Mouse (Mus musculus): ENCODE data around the gene Lzic. TPM values are rescaled to one million over a fixed set of nuclear protein-coding genes. Genes with fewer than 3 reads are reported as not detected.

Lzic gene
- polyA plus RNA-seq, 1 experiment from 2014 or later, result 62.8 TPM

DNA sequence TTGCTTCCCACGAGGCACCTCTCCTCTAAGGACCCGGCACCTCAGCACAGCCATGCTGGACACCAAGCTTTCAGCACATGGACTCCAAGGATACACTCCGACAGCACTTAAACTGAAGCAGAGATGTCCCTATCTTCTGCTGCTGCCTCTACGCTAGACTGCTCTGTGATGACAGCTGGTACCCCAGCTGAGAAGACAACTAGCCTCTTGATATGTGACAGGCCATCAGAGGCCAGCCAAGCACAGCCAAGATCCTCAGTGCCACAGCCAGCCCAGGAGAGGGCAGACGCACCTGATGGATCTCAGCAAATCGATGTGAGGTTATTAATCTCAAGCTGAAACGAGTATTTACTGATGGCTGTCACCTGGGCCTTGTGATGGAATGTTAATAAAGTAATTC lies 9.9 kb upstream of the Lzic start:
- no peak for DNase-seq (ENCODE audit: low spot score)

- no peak for DNase-seq (ENCODE audit: low spot score)
These were observed 8.0 kb upstream of the Lzic start, which contains the start of gene Tmem274 for GRCm38 (mm10) chr4:149477078-149477477. Tmem274 (plus strand) TSS chr4:149477378.

GRCm38 (mm10) chr4:149484566-149484965 lies 463 bp upstream of the Lzic start:
- DNase-seq (ENCODE audit: low spot score), result no peak

DNA sequence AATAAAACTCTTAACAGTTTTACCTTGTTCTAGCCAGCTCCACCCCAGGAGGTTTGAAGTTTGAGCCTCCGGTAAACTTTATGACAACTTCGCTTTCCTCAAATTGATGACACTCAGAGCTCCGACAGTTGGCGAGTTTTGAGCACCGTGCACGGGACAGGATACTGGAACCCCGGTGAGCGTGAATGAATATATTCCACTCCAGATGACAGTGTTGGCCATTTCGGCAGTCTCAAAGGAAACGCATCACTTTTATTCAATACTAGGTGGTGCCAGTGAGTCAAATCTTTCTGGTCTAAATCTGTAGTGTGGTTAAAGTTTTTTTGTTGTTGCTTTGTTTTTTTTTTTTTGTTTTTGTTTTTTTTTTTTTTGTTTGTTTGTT lies 787 bp downstream of the Lzic start:
- DNase-seq (ENCODE audit: low spot score), result peak; percentile 61

DNA sequence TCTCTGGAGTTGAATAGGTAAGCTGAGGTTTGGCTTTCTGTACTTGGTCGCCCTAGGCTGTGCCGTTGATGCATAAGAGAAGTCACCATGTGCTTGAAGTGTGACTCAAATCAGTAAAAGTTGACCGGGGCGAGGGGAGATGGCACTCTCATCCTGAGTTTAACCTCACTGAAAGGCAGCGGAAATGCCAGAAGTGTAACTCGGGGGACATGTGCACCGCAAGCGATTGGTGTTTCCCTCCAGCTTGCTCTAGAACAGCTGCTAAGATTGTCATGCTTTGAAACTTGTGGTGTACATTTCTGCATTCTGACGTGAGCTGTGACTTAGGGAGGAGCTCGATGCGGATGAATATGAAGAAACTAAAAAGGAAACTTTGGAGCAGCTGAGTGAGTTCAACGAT lies 2.7 kb downstream of the Lzic start:
- DNase-seq (ENCODE audit: low spot score), result no peak

DNA sequence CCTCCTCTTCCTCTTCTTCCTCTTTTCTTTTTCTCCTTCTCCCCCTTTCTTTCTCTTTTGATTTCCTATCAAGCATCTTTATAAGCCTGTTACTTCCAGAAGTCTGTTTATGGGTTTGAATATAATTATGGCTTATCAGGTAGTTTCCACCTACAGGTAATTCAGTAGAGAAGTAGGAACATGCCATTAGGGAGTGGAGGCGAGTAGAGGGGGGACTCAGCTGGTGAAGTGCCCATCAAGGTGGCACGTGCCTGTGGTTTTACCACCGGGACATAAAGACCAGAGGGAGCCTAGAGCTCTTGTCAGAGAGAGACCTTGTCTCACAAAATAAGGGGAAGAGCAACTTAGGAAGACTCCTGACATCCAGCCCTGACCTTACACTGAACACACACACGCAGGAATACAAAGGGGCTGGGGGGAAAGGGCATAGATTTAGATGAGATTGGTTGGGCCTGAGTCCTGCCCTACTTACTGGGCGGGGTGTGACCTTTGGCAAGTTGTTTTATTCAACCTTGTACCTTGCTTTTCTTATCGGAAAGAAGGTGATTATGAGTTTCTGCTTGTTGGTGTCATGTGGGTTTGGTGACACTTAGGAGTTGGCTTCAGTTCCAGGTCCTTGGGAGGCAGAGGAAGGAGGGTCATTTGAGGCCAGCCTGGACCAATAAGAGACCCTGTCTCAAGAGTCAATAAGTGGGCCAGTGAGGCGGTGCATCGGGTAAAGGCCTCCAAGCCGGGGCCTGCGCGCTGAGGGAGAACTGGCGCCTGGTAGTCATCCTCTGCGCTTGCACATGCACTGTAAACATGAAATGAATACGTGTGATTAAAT lies 4.6 kb downstream of the Lzic start:
- no peak for DNase-seq (ENCODE audit: low spot score)

- DNase-seq (ENCODE audit: low spot score), result no peak
These were observed 6.1 kb downstream of the Lzic start for GRCm38 (mm10) chr4:149491151-149491550.

DNA sequence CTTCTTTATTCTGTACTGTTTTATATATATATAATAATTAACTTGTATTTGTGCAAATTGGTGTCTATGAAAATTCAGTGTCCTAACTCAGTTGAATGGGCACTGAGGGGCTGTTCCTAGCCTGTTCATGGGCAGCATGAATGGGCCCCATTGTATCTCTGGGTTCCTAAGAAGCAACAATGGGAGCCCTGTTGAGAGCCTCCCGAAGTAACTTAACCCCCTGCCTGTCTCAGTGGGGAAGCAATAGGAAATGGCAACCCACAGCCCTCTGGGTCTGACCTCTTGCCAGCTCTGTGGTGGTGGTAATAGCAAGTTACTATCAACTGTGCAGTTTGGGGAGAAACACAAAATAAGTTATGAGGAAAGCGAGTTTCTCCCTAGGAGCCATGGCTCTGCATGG lies 11.6 kb downstream of the Lzic start:
- no peak for DNase-seq (ENCODE audit: low spot score)

DNA sequence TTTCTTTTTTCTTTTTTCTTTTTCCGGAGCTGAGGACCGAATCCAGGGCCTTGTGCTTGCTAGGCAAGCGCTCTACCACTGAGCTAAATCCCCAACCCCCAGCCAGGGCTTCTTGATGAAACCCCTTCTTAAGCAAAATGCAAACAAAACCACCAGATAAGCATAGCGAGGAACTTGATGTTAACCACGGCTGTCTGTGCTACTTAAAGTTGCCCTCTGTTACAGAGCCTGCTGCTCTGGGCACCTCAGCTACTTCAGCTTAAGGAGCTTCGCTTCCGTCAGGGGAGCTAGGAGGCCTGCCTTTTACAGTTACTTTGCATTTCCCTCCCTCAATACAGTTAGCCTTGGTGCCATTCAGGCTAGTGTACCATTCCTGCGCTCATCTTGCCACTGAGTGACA lies 13.9 kb downstream of the Lzic start:
- DNase-seq (ENCODE audit: low spot score), result no peak

DNA sequence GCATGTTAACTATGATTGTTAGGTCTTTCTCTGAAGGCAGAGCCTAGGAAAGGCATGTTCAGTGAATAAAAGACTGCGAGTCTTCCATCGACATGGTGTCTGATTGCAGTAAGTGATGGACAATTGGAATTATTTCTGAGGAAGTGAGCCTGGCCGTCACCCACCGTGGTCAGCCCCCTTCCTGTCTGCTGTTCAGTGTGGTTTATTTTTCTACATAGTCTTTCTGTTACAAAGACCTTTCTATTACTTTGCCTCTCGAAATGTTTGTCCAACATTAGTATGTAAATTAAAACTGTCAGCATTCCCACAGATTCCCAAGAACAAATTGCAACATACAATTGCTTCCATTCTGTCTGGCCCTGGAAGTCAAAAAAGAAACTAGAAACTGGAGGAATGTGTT lies 14.8 kb downstream of the Lzic start:
- DNase-seq (ENCODE audit: low spot score), result no peak

DNA sequence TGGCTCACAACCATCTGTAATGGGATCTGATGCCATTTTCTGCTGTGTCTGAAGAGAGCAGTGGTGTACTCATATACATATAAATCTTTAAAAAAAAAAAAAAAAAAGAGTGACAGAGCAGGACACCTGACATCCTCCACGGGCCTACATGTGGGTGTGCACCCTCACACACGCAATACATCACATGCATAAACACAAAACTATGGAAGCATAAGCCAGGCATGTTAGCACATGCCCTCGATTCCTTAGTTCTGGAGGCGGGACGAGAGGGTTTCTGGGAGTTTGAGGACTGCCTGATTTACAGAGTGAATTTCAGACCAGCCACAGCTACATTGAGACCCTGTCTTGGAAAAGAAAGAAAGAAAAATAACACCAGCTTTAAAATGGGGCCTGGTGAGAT lies 19.3 kb downstream of the Lzic start:
- no peak for DNase-seq (ENCODE audit: low spot score)

DNA sequence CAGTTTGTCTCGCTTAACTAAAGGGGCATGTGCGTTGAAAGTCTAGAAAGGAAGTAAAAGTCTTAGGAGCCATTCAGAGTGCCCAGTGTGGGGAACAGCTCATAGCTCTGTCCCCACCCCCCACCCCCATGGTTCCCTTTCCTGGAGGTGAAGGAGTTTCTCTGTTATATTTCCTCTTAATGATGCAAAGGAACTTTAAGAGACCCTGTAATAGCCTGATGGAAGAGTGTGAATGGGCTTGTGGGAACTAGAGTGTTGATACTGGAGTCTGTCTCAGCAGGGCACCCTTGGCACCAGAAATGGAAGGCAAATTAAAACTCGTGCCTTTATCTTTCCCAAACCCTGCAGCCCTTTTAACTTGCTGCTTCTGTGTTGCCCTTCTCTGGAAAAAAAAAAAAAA lies 19.8 kb downstream of the Lzic start:
- DNase-seq (ENCODE audit: low spot score), result no peak

- DNase-seq (ENCODE audit: low spot score), result no peak
These were observed 20.4 kb downstream of the Lzic start for GRCm38 (mm10) chr4:149505261-149505967.

GRCm38 (mm10) chr4:149506904-149507303 lies 21.9 kb downstream of the Lzic start:
- no peak for DNase-seq (ENCODE audit: low spot score)

DNA sequence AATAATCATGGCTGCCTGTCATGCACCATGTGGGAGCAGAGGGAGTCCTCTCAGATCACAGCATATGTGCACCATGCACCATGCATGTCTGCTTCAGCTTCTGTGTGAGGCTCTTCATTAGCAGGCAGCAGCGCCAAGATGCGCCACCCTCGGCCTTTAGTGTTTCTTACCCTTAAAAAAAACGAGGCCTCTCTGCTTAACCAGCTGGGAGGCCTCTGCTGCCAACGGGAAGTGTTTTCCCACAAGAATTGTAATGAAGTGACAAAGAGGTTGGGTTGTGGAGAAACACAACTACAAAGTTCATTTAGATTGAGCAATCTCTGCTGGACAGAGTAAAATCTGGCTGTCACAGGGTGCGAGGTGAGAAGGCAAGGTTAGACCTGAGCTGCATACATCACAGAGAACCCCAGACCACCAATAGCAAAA lies 26.2 kb downstream of the Lzic start:
- DNase-seq (ENCODE audit: low spot score), result no peak

- no peak for DNase-seq (ENCODE audit: low spot score)
These were observed 27.0 kb downstream of the Lzic start for GRCm38 (mm10) chr4:149512072-149512471.

GRCm38 (mm10) chr4:149515706-149516105 lies 30.7 kb downstream of the Lzic start:
- DNase-seq (ENCODE audit: low spot score), result peak; percentile 12

DNA sequence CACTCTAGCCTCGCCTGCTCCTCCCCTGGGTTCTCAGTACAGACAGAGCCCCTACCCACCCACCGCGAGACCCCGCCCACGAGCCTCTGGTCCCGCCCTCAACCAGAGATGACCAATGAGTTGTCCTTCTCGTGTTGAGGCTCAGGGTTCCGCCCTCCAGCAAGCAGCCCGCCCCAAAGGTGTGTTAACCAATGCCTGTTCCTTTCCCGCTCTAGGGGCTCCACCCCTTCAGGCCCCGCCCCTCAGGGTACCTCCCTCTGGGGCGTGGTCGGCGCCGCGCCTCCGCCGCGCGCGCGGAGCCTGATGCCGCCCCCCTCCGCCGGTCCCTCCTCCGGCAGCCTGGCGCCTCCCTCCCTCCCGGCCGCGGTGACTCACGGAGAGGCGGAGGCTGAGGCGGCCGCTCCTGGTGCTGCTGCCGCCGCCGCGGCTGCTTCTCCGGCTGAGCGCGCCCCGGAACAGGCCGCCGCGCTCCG lies 32.9 kb downstream of the Lzic start, which contains the start of gene Ctnnbip1:
TSS of gene Ctnnbip1 (plus strand) at position 369 of the 473 bp plus-strand sequence.
- peak; percentile 95 for DNase-seq (ENCODE audit: low spot score)

GRCm38 (mm10) chr4:149518351-149519220 lies 33.6 kb downstream of the Lzic start:
- DNase-seq (ENCODE audit: low spot score), result no peak

DNA sequence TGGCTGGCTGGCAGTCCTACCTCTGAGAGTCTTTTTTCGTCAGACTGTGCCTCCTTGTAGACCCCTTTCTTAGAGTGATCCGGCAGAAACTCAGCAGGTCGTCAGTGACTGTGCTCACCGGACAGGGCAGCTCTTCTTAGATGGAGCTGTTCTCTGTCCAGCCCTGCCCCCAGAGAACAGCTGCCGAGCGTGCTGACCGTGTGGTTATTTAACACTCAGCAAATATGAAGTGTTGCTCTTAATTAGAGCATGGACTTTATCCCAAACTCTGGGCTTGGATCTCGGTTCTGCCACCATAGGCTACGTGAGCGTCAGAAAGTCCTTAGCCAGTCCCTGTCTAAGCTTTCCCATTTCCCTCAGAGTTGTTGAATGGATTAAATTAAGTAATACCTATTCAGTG lies 36.2 kb downstream of the Lzic start:
- DNase-seq (ENCODE audit: low spot score), result no peak

GRCm38 (mm10) chr4:149523961-149524360 lies 38.9 kb downstream of the Lzic start:
- no peak for DNase-seq (ENCODE audit: low spot score)

- DNase-seq (ENCODE audit: low spot score), result no peak
These were observed 40.1 kb downstream of the Lzic start for GRCm38 (mm10) chr4:149525170-149525569.

Data from thymus, postnatal 0 days (tissue).